Mouse (Mus musculus): ENCODE data around the gene Laptm4a. TPM values are rescaled to one million over a fixed set of nuclear protein-coding genes. Genes with fewer than 3 reads are reported as not detected.
A peak's percentile ranks its signal among the peaks of the same experiment; 100 is the strongest.

Gene Laptm4a
- polyA plus RNA-seq, 1 experiment from 2014 or later = 185 TPM

DNA sequence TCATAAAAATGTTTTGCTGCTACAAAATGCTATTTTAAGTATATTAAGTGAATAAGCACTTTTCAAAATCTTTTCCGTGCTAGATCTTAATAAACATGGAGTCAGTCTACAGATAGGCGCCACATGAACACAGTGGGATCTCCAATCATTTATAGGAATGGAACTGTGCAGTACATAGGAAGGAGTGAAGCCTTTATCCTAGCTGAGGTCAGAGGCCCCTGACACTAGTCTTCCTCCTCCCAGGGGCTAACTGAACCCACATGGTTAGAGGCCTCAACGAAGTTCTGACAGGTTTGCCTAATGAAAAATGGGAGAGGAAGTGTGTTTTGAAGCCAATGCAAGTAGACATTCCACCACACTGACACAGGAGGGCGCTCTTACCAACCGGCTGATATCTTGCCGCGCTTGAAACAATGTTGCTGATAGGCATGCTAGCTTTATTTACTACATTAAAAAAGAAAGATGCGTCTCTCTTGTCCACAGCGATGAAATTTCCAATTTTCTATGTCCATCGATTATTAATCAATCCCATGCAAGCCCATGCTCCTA, 32.3 kb upstream of the Laptm4a start:
- no peaks in the 10 kb centered on the region for H3K9me3 ChIP-seq (replicated peaks)
- H3K36me3 ChIP-seq = no peaks in the 10 kb centered on the region
- H3K27ac ChIP-seq = peak overlapping the region; percentile 11; the same call in 1 of the 2 replicates
- peaks cover 52% of the 10 kb centered on the region for H3K4me1 ChIP-seq
- no peak overlapping the region for H3K4me3 ChIP-seq
- 15% methylated on average over 10 of the region's 10 CpGs for WGBS
- peak; percentile 83 for DNase-seq (ENCODE audit: low spot score)
- no peaks in the 10 kb centered on the region for H3K27me3 ChIP-seq (ENCODE audit: low read depth, poor library complexity, severe bottlenecking)

DNA sequence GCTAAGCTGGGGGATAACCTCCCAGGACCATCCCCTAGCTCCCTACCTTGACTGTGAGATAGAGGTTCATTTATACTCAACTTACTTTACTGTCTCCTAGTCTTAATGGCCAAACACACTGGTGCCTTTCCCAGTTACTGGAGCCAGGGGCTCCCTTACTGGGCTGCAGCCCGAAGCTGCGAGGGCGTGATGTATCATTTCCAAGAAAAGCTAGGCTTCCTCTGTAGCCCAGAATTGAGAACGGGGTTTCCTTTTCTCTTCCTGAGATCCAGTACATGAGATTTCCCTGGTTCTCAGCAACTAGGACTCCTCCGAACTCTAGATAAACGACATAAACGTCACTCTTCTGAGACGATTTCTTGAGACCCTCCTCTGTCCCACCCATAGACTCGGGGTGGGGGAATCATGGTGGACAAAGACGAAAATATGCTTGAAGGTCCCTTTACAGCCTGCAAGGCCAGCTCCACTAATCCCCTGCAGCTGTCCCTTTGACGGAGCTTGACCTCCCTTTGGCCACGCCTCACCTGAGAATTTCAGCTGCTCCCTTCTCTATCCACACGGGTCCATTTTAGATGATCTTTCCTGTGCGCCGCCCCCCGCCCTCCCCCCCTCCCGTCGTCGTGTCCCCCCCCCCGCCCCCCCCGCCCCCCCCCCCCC, 28.5 kb upstream of the Laptm4a start:
- Histone ChIP-seq H3K4me3 (peak overlapping the region; percentile 9; the same call in 1 of the 2 replicates), H3K4me1 (peaks cover 42% of the 10 kb centered on the region), H3K9me3 (replicated peaks) (no peaks in the 10 kb centered on the region), H3K27me3 (ENCODE audit: low read depth, poor library complexity, severe bottlenecking) (no peaks in the 10 kb centered on the region), H3K36me3 (no peaks in the 10 kb centered on the region), H3K27ac (peak overlapping the region; percentile 64; the same call in 1 of the 2 replicates)
- 36% methylated on average over 17 of the region's 21 CpGs for WGBS
- DNase-seq (ENCODE audit: low spot score) = no peak

DNA sequence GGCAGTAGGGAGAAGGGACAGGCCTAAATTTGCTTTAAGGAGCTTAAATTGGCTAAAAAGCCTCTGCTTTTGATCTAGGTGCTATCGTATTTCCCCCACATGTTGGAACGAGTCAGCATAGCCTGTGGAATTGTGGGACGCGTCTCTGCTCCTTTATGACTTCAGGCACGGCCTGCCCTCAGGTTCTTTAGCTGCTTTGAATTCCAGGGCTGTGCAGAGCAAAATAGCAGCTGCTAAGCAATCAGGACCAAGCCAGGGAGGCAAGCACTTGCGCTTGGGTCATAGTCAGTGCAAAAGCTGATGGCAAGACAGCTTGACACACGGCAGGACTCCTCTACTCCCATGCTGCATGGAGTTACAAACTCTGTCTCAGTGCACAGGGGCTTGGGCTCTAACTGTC, 24.3 kb upstream of the Laptm4a start:
- WGBS = 24% methylated on average over 7 of the region's 7 CpGs

DNA sequence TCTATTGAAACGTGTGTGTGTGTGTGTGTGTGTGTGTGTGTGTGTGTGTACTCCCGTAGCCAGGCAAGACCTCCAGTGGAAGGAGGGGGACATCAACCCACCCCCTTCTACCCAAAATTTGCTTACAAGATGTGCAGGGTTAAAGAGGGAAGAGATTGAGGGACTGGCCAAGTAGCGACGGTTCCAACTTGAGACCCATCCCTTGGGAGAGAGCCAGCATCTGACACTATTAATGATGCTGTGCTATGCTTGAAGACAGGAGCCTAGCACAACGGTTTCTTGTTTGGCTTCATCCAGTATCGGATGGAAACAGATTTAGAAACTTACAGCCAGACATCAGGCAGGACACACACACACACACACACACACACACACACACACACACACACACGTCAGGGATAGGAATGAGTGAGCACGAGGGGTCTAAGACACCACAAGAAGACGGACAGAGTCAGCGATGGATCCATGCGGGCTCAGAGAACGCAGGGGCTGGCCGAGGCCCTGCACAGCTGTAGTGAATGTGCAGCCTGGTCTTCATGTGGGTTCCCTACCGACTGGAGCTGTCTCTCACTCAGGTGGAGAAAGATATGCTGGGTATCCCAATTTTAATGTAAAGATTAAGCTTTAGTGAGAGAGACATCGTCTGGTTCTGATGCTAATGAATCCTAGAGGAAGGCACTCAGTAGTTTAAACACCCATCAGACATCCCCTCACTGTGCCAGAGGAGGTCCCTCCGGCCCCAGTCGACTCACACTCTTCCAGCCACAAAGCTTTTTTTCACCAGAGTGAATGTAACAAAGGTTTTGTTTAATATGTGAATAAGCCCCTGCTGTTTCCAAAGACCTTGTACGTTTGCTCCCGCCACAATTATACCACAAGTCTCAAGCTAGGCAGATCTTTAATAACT, 22.3 kb upstream of the Laptm4a start:
- H3K27ac ChIP-seq = peak overlapping the region; percentile 69; the same call in 1 of the 2 replicates
- H3K27me3 ChIP-seq (ENCODE audit: low read depth, poor library complexity, severe bottlenecking) = no peaks in the 10 kb centered on the region
- no peaks in the 10 kb centered on the region for H3K36me3 ChIP-seq
- peaks cover 52% of the 10 kb centered on the region for H3K4me1 ChIP-seq
- no peak for DNase-seq (ENCODE audit: low spot score)
- no peaks in the 10 kb centered on the region for H3K9me3 ChIP-seq (replicated peaks)
- H3K4me3 ChIP-seq = no peak overlapping the region
- WGBS = 82% methylated on average over 19 of the region's 19 CpGs

More for the DNA sequence above, 24.3 kb upstream of the Laptm4a start:
- no peak for DNase-seq (ENCODE audit: low spot score)
- Histone ChIP-seq H3K36me3 (no peaks in the 10 kb centered on the region), H3K4me3 (no peak overlapping the region), H3K27ac (peak overlapping the region; percentile 38), H3K9me3 (replicated peaks) (no peaks in the 10 kb centered on the region), H3K27me3 (ENCODE audit: low read depth, poor library complexity, severe bottlenecking) (no peaks in the 10 kb centered on the region), H3K4me1 (peaks cover 52% of the 10 kb centered on the region)

DNA sequence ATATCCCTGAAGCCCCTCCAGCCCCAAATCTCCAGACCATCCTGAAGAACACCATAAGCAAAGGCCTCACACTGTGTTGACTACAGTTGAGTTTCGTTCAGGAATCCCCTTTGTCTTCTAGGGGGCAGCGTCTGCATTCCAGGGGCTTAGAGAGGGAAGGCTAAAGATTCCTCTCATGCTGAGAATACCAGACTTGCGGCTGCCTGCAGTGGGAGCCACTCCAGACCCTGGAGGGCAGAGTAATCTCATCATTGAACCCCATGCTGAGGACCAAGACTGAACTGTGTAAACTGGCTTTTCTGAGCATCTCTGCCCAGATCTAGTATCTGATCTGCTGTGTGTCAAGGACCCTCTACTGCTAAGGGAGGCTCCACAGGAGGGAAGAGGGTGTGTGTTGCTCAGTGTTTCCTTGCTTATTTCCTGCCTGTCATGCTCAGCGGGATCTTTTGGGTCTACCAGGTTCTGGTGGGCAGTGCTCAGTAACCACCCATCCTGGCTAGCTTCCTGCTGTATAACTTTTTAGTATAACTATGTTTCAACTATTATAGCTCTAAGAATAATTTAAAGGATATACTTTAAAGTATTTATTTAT, 21.3 kb upstream of the Laptm4a start:
- 35% methylated on average over 4 of the region's 4 CpGs for WGBS
- no peak overlapping the region for H3K4me3 ChIP-seq
- no peak for DNase-seq (ENCODE audit: low spot score)

DNA sequence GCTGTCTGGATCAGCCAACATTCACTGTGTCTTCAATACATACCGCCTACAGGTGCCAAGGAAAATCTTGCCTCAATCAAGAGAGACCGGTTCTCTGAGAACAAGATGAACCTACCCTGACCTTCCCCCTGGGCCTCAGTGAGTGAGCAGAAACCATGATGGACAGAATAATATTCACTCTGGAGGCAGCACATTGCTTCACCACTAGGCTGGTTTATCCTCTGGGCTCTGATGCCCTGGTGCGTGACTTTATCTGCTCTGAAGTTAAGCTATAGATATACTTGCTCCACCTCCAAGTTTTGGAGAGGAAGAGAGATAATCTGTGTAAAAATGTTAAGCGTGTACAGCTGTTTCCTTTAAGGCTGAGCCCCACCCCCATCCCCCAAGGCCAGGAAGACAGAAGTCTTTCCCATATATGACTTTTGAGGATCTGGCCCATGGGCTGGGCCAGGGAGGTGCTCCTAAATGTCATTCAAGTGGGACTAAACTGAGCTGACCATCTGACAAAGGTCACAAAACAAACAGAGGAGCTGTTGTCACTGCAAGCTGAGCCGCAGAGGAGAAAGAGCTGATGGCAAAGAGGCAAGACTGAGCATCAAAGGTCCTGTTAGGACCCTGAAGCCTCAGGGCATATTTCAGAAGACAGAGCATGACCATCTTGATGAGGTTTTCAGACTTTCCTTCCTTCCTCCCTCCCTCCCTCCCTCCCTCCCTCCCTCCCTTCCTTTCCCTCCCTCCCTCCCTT, 20.4 kb upstream of the Laptm4a start:
- no peaks in the 10 kb centered on the region for H3K9me3 ChIP-seq (replicated peaks)
- H3K27ac ChIP-seq = peak overlapping the region; percentile 82
- no peaks in the 10 kb centered on the region for H3K27me3 ChIP-seq (ENCODE audit: low read depth, poor library complexity, severe bottlenecking)
- no peak overlapping the region for H3K4me3 ChIP-seq
- H3K4me1 ChIP-seq = peaks cover 51% of the 10 kb centered on the region
- WGBS = 31% methylated on average over 5 of the region's 5 CpGs
- no peak for DNase-seq (ENCODE audit: low spot score)
- no peaks in the 10 kb centered on the region for H3K36me3 ChIP-seq

More for the DNA sequence above, 21.3 kb upstream of the Laptm4a start:
- H3K27me3 ChIP-seq (ENCODE audit: low read depth, poor library complexity, severe bottlenecking) = no peaks in the 10 kb centered on the region
- no peaks in the 10 kb centered on the region for H3K36me3 ChIP-seq
- H3K27ac ChIP-seq = peak overlapping the region; percentile 69; the same call in 1 of the 2 replicates
- H3K9me3 ChIP-seq (replicated peaks) = no peaks in the 10 kb centered on the region
- H3K4me1 ChIP-seq = peaks cover 51% of the 10 kb centered on the region

DNA sequence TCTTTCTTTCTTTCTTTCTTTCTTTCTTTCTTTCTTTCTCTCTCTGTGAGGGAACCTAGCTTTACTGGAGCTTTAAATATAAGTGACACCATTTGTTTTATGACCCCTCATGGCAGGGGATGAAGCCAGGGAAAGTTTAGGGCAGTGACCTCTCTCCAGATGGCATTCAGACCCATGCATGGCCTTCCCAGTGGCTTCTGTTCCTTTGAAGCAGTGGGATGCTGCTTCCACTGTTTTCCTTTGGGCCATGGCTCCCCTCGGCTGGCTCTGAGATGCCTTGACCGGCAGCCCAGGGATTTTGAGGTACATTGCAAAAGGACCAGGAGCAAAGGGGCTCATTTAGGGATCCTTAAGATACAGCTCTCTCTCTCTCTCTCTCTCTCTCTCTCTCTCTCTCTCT, 19.5 kb upstream of the Laptm4a start:
- H3K9me3 ChIP-seq (replicated peaks) = no peaks in the 10 kb centered on the region
- no peaks in the 10 kb centered on the region for H3K27me3 ChIP-seq (ENCODE audit: low read depth, poor library complexity, severe bottlenecking)
- no peaks in the 10 kb centered on the region for H3K36me3 ChIP-seq
- DNase-seq (ENCODE audit: low spot score) = no peak
- peak overlapping the region; percentile 82 for H3K27ac ChIP-seq
- H3K4me3 ChIP-seq = no peak overlapping the region
- peaks cover 46% of the 10 kb centered on the region for H3K4me1 ChIP-seq
- WGBS = 6% methylated on average over 2 of the region's 2 CpGs

DNA sequence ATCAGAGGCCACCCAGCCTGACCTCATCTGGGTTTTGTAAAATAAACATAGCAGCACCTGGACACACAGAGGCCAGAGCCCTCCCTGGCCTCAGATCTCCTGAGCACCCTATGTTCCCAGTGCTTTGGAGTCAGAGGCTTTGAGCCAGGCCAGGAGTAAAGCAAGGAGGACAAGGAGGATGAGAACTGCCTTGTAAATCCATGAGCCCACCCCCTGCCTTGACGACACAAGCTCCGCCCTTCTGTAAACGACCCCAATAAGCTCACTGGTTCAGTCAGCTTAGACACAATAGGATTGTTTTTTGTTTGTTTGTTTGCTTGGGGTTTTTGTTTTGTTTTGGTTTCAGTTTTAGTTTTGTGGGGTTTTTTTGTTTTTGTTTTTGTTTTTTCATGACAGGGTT, 19.0 kb upstream of the Laptm4a start:
- Histone ChIP-seq H3K4me1 (peaks cover 41% of the 10 kb centered on the region), H3K9me3 (replicated peaks) (no peaks in the 10 kb centered on the region), H3K27me3 (ENCODE audit: low read depth, poor library complexity, severe bottlenecking) (no peaks in the 10 kb centered on the region), H3K36me3 (no peaks in the 10 kb centered on the region), H3K4me3 (peak overlapping the region; percentile 7; the same call in 1 of the 2 replicates), H3K27ac (peak overlapping the region; percentile 82)
- 24% methylated on average over 3 of the region's 3 CpGs for WGBS
- no peak for DNase-seq (ENCODE audit: low spot score)

DNA sequence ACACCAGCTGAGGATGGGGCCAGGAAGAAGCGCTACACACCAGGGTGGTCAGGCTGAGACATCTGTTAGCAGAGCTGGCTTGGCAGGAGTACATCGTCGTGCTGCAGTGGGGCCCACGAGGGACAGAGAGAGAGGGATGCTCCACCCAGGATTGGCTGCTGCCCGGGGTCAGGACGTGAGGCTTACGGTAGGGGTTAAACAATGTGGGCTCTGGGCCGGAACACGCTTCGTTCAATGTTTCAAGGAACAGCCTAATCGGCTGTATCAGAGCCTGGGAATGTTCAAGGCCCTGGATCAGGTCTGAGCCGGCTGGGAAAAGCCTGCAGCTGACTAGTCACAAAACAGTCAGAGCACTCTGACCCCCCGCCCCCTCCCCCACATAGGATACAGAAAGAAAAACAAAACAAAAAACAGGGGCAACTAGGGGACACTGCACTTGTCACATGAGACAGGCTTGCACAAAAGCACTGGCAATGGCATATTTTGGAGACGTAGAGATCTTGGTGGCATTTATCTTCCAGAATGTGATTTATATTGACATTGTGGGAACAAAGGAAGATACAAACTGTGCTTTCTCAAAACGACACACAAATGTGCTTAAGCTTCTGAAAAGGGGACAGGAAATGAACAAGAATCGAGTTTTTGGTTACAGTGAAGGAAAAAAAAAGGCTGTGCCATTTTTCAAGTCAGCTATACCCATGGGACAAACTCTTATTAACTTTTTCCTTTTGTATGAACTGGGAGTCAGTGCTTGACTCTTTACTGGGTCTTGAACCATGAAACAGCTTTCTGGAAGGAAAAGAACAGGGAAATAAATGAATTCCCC, 8.4 kb upstream of the Laptm4a start:
- Histone ChIP-seq H3K27me3 (ENCODE audit: low read depth, poor library complexity, severe bottlenecking) (no peaks in the 10 kb centered on the region), H3K36me3 (no peaks in the 10 kb centered on the region), H3K27ac (peak overlapping the region; percentile 88), H3K4me1 (peaks cover 44% of the 10 kb centered on the region), H3K9me3 (replicated peaks) (no peaks in the 10 kb centered on the region), H3K4me3 (0 out of 2 replicates have a peak overlapping the region, but pooled peaks have one; percentile 15)
- WGBS = 22% methylated on average over 16 of the region's 16 CpGs
- DNase-seq (ENCODE audit: low spot score) = peak; percentile 73

DNA sequence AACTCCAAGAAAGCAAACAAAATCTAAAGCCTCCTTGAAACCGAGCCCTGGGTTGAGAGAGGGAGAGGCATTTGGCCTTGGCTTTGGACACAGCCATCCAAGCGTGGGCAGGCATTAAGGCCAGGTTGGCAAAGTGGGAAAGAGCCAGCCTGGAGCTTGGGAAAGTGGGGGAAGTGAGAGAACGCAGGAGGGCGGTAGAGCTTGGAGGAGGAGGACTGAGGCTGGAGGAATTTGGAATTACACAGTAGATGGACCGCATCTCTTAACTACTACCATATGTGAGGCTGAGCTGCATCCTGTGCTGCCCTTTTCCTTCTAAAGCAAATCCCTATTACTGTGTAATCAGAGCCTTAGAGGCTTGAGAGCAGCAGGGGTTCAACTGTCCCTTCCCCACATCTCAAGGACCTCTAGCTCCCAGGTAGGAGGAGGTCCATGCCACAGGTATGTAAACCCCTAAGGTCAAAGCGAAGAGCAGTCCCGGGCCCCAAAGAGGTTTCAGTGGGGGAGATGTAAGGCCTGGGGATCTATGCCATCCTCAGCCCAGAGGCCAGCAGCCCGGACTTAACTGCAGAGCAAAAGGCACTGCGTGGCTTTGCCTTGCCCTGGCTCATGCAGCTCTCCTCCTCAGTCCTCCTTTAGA, 7.6 kb upstream of the Laptm4a start:
- H3K27me3 ChIP-seq (ENCODE audit: low read depth, poor library complexity, severe bottlenecking) = no peaks in the 10 kb centered on the region
- H3K4me3 ChIP-seq = peak overlapping the region; percentile 14
- DNase-seq (ENCODE audit: low spot score) = peak; percentile 73
- peak overlapping the region; percentile 88 for H3K27ac ChIP-seq
- WGBS = 24% methylated on average over 9 of the region's 9 CpGs
- peaks cover 44% of the 10 kb centered on the region for H3K4me1 ChIP-seq
- H3K9me3 ChIP-seq (replicated peaks) = no peaks in the 10 kb centered on the region
- no peaks in the 10 kb centered on the region for H3K36me3 ChIP-seq

DNA sequence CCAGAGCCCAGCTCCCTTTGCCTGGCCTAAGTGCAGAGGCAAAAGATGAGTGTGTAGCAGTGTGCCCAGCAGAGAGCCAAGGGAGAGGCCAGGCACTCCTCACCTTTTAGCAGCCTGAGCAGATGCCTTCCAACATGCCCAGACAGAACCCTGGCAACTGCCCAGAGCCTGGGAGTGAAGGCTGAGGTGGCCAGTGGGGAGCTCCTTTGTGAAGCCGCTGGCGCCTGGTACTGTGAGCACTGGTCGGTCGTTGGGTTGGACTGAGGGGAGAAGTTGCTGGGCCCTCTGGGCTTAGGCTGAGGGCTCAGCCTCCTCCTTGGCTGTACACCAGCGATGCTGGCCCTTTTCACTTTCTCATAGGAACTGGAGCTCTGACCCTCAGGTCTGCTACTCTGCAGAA, 5.1 kb upstream of the Laptm4a start:
- no peaks in the 10 kb centered on the region for H3K27me3 ChIP-seq (ENCODE audit: low read depth, poor library complexity, severe bottlenecking)
- no peaks in the 10 kb centered on the region for H3K36me3 ChIP-seq
- H3K9me3 ChIP-seq (replicated peaks) = no peaks in the 10 kb centered on the region
- no peak overlapping the region for H3K4me3 ChIP-seq
- H3K4me1 ChIP-seq = peaks cover 51% of the 10 kb centered on the region
- DNase-seq (ENCODE audit: low spot score) = no peak
- 53% methylated on average over 5 of the region's 5 CpGs for WGBS
- peak overlapping the region; percentile 84 for H3K27ac ChIP-seq

Measured in limb, embryonic 10.5 days (tissue).